Mouse (Mus musculus) Muller cell, postnatal 12 days (primary cell): ENCODE data around the gene Kansl2.

ENCODE experiments used
- DNase-seq: peaks from one replicate; pipeline ENCODE4 v3.0.0-alpha.2; 2015; ENCODE audit errors: inconsistent ontology term

Kansl2 gene

GRCm38 (mm10) chr15:98533881-98534627 lies at the start of gene Kansl2:
Gene Kansl2, minus strand, starts transcription at chr15:98534264.
- peak; percentile 97 for DNase-seq

- no peak for DNase-seq
Observed at GRCm38 (mm10) chr15:98582996-98583395, 48.9 kb upstream of the Kansl2 start.

- no peak for DNase-seq
Observed at GRCm38 (mm10) chr15:98582410-98582809, 48.3 kb upstream of the Kansl2 start.

- peak; percentile 68 for DNase-seq
Observed at GRCm38 (mm10) chr15:98579795-98580464, 45.9 kb upstream of the Kansl2 start.

- no peak for DNase-seq
Observed at GRCm38 (mm10) chr15:98579310-98579709, 45.2 kb upstream of the Kansl2 start.

- DNase-seq, result no peak
Observed at GRCm38 (mm10) chr15:98573293-98573692, 39.2 kb upstream of the Kansl2 start.

- no peak for DNase-seq
Observed at GRCm38 (mm10) chr15:98570873-98571538, 36.9 kb upstream of the Kansl2 start, which contains the start of the genes Ccnt1 and 4930415O20Rik. Gene Ccnt1, minus strand, starts transcription at chr15:98570923. Gene 4930415O20Rik, plus strand, starts transcription at chr15:98571004.

- DNase-seq, result no peak
Observed at GRCm38 (mm10) chr15:98569795-98570365, 35.8 kb upstream of the Kansl2 start.

- DNase-seq, result no peak
Observed at GRCm38 (mm10) chr15:98569216-98569615, 35.2 kb upstream of the Kansl2 start.

- DNase-seq, result peak; percentile 41
Observed at GRCm38 (mm10) chr15:98568256-98569033, 34.4 kb upstream of the Kansl2 start.

GRCm38 (mm10) chr15:98567278-98568134 lies 33.4 kb upstream of the Kansl2 start:
- peak; percentile 99 for DNase-seq

- no peak for DNase-seq
Observed at GRCm38 (mm10) chr15:98566973-98567277, 32.9 kb upstream of the Kansl2 start.

GRCm38 (mm10) chr15:98557186-98557585 lies 23.1 kb upstream of the Kansl2 start:
- no peak for DNase-seq

- DNase-seq, result no peak
Observed at GRCm38 (mm10) chr15:98555881-98556280, 21.8 kb upstream of the Kansl2 start.

GRCm38 (mm10) chr15:98552758-98553157 lies 18.7 kb upstream of the Kansl2 start:
- no peak for DNase-seq

GRCm38 (mm10) chr15:98546843-98547242 lies 12.8 kb upstream of the Kansl2 start:
- DNase-seq, result no peak

GRCm38 (mm10) chr15:98545151-98545550 lies 11.1 kb upstream of the Kansl2 start:
- DNase-seq, result no peak

GRCm38 (mm10) chr15:98543341-98543740 lies 9.3 kb upstream of the Kansl2 start:
- no peak for DNase-seq

GRCm38 (mm10) chr15:98541064-98541463 lies 7.0 kb upstream of the Kansl2 start:
- DNase-seq, result no peak

GRCm38 (mm10) chr15:98537923-98538322 lies 3.9 kb upstream of the Kansl2 start:
- DNase-seq, result no peak
